Mouse (Mus musculus): Measurements from ENCODE around the gene Csnk1g1.

- peak; percentile 75 for TF ChIP-seq CTCF (IDR thresholded peaks at IDR 0.05; ENCODE audit: control insufficient read depth, insufficient read depth, low read length)
- TF ChIP-seq POLR2A (IDR thresholded peaks at IDR 0.05; ENCODE audit: borderline replicate concordance, control insufficient read depth, low read depth, low read length): no peak
Observed at GRCm38 (mm10) chr9:66088411-66088810, 179.7 kb downstream of the Csnk1g1 start.
